14 mouse cellular contexts compared by ENCODE assay signal in the genomic region with DNA sequence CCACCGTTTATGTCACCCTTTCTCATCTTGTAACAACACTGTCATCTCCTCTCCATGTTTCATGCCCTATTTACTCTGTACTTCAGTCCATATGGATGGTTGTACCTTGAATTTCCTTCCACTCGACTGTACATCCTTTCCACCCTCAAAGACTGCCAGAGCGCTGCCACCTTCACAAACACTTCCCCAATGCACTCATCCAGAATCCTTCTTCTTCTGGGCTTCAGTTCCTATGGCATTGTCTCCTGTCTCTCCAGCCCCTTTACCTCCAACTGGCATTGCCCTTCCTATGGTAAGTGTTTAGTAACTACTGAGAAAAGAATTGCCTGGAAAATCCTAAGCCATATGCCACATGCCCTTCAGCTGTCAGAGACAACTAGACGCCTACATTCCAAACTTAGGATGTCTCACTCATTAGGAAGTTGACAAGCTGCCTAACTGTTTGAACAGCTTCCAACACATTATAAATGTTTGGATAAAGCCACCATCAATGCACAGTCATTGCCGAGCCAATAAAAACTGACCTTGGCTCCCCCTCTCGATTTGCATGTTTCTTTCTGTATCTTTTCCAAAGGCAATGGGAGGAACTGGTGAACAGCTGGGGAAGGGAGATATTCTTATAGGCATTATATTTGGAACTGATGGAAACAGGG.
DNase-seq lines count a peak whose midpoint lies in the region; ATAC-seq lines count a peak whose summit lies in the region.
"Had no signal": no experiment of that assay in that cellular context is flagged by ENCODE, and none has a peak within 500 bp of the region (broad histone marks: within the 10 kb centered on the region; RNA-seq: fewer than 3 reads in every experiment).

No protein-coding gene starts in this region.

- no peak for DNase-seq in frontal cortex, postnatal 14 days (ENCODE audit: low spot score in 2 of 2)
- DNase-seq in lung, postnatal 36 days: no peak
- DNase-seq in cerebellum, adult 9-10 months: peak; percentile 77
- peak; percentile 56 for DNase-seq in layer of hippocampus, adult 9-11 months
- DNase-seq in midbrain, embryonic 10.5 days (ENCODE audit: low spot score): no peak
- DNase-seq: gastrocnemius, postnatal 25 days; liver, embryonic 13.5 days had no signal

- H3K27ac ChIP-seq in lung, embryonic 15.5 days: peak overlapping the region; percentile 61; the same call in 1 of the 2 replicates
- no peak overlapping the region for H3K27ac ChIP-seq in midbrain, embryonic 10.5 days (replicated peaks)
- H3K27ac ChIP-seq: kidney, embryonic 15.5 days; liver, embryonic 13.5 days; neural tube, embryonic 15.5 days; stomach, embryonic 15.5 days had no signal

- H3K9me3 ChIP-seq in lung, embryonic 15.5 days: no peaks in the 10 kb centered on the region
- no peaks in the 10 kb centered on the region for H3K9me3 ChIP-seq in midbrain, embryonic 10.5 days (replicated peaks)
- H3K9me3 ChIP-seq: kidney, embryonic 15.5 days; liver, embryonic 13.5 days; neural tube, embryonic 15.5 days; stomach, embryonic 15.5 days had no signal

- H3K4me1 ChIP-seq in lung, embryonic 15.5 days: peaks cover 6% of the 10 kb centered on the region
- no peaks in the 10 kb centered on the region for H3K4me1 ChIP-seq in midbrain, embryonic 10.5 days
- H3K4me1 ChIP-seq: kidney, embryonic 15.5 days; liver, embryonic 13.5 days; neural tube, embryonic 15.5 days; stomach, embryonic 15.5 days had no signal

- H3K9ac ChIP-seq in lung, embryonic 15.5 days: no peak overlapping the region
- H3K9ac ChIP-seq: kidney, embryonic 15.5 days; liver, embryonic 13.5 days; neural tube, embryonic 15.5 days; stomach, embryonic 15.5 days had no signal

- no peak overlapping the region for H3K4me2 ChIP-seq in lung, embryonic 15.5 days
- H3K4me2 ChIP-seq: heart, embryonic 11.5 days; kidney, embryonic 15.5 days; liver, embryonic 13.5 days; neural tube, embryonic 15.5 days; stomach, embryonic 15.5 days had no signal

- 51% methylated on average over 6 of the region's 6 CpGs for WGBS in lung, embryonic 15.5 days
- 91% methylated on average over 6 of the region's 6 CpGs for WGBS in midbrain, embryonic 10.5 days

- ATAC-seq in frontal cortex, adult (ENCODE audit: low TSS enrichment): peak; percentile 50; the same call in 1 of the 2 replicates
- peak; percentile 90 for ATAC-seq in lung, embryonic 15.5 days (ENCODE audit: borderline replicate concordance, extremely low read depth, low FRiP score, low TSS enrichment)
- no peak for ATAC-seq in erythroid progenitor cell, adult 5-6 weeks (replicated peaks; ENCODE audit: low FRiP score, poor library complexity, severe bottlenecking)

- no peaks in the 10 kb centered on the region for H3K27me3 ChIP-seq in lung, embryonic 15.5 days
- no peaks in the 10 kb centered on the region for H3K27me3 ChIP-seq in midbrain, embryonic 10.5 days (ENCODE audit: low read depth, poor library complexity, severe bottlenecking)
- H3K27me3 ChIP-seq: kidney, embryonic 15.5 days; liver, embryonic 13.5 days; neural tube, embryonic 15.5 days; stomach, embryonic 15.5 days had no signal

- H3K4me3 ChIP-seq in lung, embryonic 15.5 days: no peak overlapping the region
- no peak overlapping the region for H3K4me3 ChIP-seq in midbrain, embryonic 10.5 days
- H3K4me3 ChIP-seq: kidney, embryonic 15.5 days; liver, embryonic 13.5 days; neural tube, embryonic 15.5 days; stomach, embryonic 15.5 days had no signal

- H3K36me3 ChIP-seq in lung, embryonic 15.5 days: no peaks in the 10 kb centered on the region
- H3K36me3 ChIP-seq in midbrain, embryonic 10.5 days: no peaks in the 10 kb centered on the region
- H3K36me3 ChIP-seq: kidney, embryonic 15.5 days; liver, embryonic 13.5 days; neural tube, embryonic 15.5 days; stomach, embryonic 15.5 days had no signal

Comparison
In these comparisons a context has a peak if more than half of its experiments do, and no peak if none do; other contexts are left out.
1. DNase-seq: peak in cerebellum, adult 9-10 months (single experiment) and layer of hippocampus, adult 9-11 months (single experiment); none in frontal cortex, postnatal 14 days (0 of 2), lung, postnatal 36 days (single experiment) and midbrain, embryonic 10.5 days (single experiment).